8 mouse cellular contexts compared by ENCODE assay signal in genomic region chr1:165459503-165460181, GRCm38 (mm10). TPM values are rescaled to one million over a fixed set of nuclear protein-coding genes. Genes with fewer than 3 reads are reported as not detected.
A peak's percentile ranks its signal among the peaks of the same experiment; 100 is the strongest.
DNase-seq lines count a peak whose midpoint lies in the region; ATAC-seq and TF ChIP-seq lines count a peak whose summit lies in the region.

No protein-coding gene starts in this region.

- CTCF ChIA-PET in Patski (lab: Charles Lee): interaction anchor here (1.7 to 2.1 kb wide), 2 partner anchors 10 to 44 kb away, joined by 9 to 11 read pairs; no protein-coding TSS in a partner anchor

- no peak for TF ChIP-seq CTCF in Patski (IDR thresholded peaks at IDR 0.05)

- H3K36me3 ChIP-seq in hindbrain, embryonic 14.5 days (replicated peaks; ENCODE audit: control insufficient read depth, insufficient read depth): no peaks in the 10 kb centered on the region

- no peak for DNase-seq in Patski (ENCODE audit: low read depth, low spot score)
- peak; percentile 75 to 77 for DNase-seq in cerebellum, postnatal 10 days
- peak; percentile 22 to 31 for DNase-seq in frontal cortex, postnatal 25 days (ENCODE audit: low spot score in 2 of 2)
- peak; percentile 34 for DNase-seq in hindbrain, embryonic 14.5 days (ENCODE audit: low spot score)
- peak; percentile 41 to 42 for DNase-seq in left cerebral cortex, adult 18-20 months (ENCODE audit: low spot score in 2 of 2)
- DNase-seq in lung, postnatal 36 days: peak; percentile 32
- DNase-seq in right cerebral cortex, adult 2 months (ENCODE audit: low spot score in 2 of 2): peak; percentile 44 to 48
- DNase-seq in urinary bladder, postnatal 25 days (ENCODE audit: low spot score): peak; percentile 44

- under 1% methylated on average over 58 of the region's 60 CpGs for WGBS in hindbrain, embryonic 14.5 days

- POLR2A ChIA-PET in Patski (lab: Charles Lee): interaction anchor here (0.6 to 1.2 kb wide), 2 partner anchors 42 to 206 kb away, joined by 3 to 4 read pairs; no protein-coding TSS in a partner anchor

- H3K4me2 ChIP-seq in hindbrain, embryonic 14.5 days (replicated peaks): peak overlapping the region; percentile 82

- no peaks in the 10 kb centered on the region for H3K9me3 ChIP-seq in hindbrain, embryonic 14.5 days (ENCODE audit: control insufficient read depth, low read length)

- in situ Hi-C loops in Patski (cut with MboI; ENCODE audit: low pct_unique_long_range_greater_than_20kb): loop anchor here (10.0 to 25.0 kb wide), 2 partner anchors 225 to 1803 kb away; partner anchors contain the start of gene Tiprl

- H3K27me3 ChIP-seq in Patski: no peaks in the 10 kb centered on the region
- H3K27me3 ChIP-seq in hindbrain, embryonic 14.5 days (ENCODE audit: control insufficient read depth, insufficient read depth, low read length): no peaks in the 10 kb centered on the region

- peaks cover 19% of the 10 kb centered on the region for H3K4me1 ChIP-seq in hindbrain, embryonic 14.5 days (replicated peaks; ENCODE audit: control insufficient read depth, insufficient read depth, low read length)

- peak overlapping the region; percentile 97 for H3K27ac ChIP-seq in hindbrain, embryonic 14.5 days

- H3K9ac ChIP-seq in hindbrain, embryonic 14.5 days: peak overlapping the region; percentile 82

- peak; percentile 0 for ATAC-seq in Patski
- no peak for ATAC-seq in hindbrain, embryonic 14.5 days (ENCODE audit: low FRiP score)

- peak overlapping the region; percentile 84 for H3K4me3 ChIP-seq in hindbrain, embryonic 14.5 days (replicated peaks; ENCODE audit: low read length)

RNA-seq across cellular contexts. Expression of gene Dcaf6, which starts 0.6 kb away (rescaled TPM):
- polyA plus RNA-seq in Patski (2021): 55.8 TPM
- 17.0 and 23.0 TPM in 2 replicates for polyA plus RNA-seq in hindbrain, embryonic 14.5 days (2014; fragmentation: Nextera tagmentation; extraction: Ambion mirVana)
- total RNA-seq in left cerebral cortex, adult 18-20 months (2021): 10 to 100 TPM; 88.5 to 93.5 TPM

RNA-seq across cellular contexts. Expression of gene Mpc2, which starts 0.8 kb away (rescaled TPM):
- polyA plus RNA-seq in Patski (2021): 187 TPM
- 229 and 244 TPM in 2 replicates for polyA plus RNA-seq in hindbrain, embryonic 14.5 days (2014; fragmentation: Nextera tagmentation; extraction: Ambion mirVana)
- 100 to 1,000 TPM; 121 to 124 TPM for total RNA-seq in left cerebral cortex, adult 18-20 months (2021)

RNA-seq across cellular contexts. Expression of gene Adcy10, which starts 25.3 kb away (rescaled TPM):
- polyA plus RNA-seq in Patski (2021): 0.15 TPM
- 0.21 and 0.79 TPM in 2 replicates for polyA plus RNA-seq in hindbrain, embryonic 14.5 days (2014; fragmentation: Nextera tagmentation; extraction: Ambion mirVana)
- total RNA-seq in left cerebral cortex, adult 18-20 months (2021): under 1 TPM; 0.05 to 0.33 TPM
